Mouse (Mus musculus) liver, embryonic 14.5 days (tissue): ENCODE data around the gene Lyl1. TPM values are rescaled to one million over a fixed set of nuclear protein-coding genes. Genes with fewer than 3 reads are reported as not detected.

Experiments used
- ATAC-seq: fragments of 200-750 bp; cut with Nextera tagmentation; 2 replicates; pipeline ENCODE4 v1.8.0; 2017; ENCODE audit warnings: moderate number of reproducible peaks, mild to moderate bottlenecking, moderate library complexity; ENCODE audit not compliant: insufficient read depth
- DNase-seq, 3 experiments: peaks; one replicate each; pipeline ENCODE4 v3.0.0-alpha.2; 2012 to 2013; ENCODE audit warnings: low read depth in 3 of 3, low spot score in 3 of 3
- H3K27ac ChIP-seq: fragments of 300-500 bp; sonication (generic); 2 replicates; pipeline ENCODE4 v1.5.1; 2014; ENCODE audit warnings: moderate library complexity, mild to moderate bottlenecking, control low read depth, inconsistent platforms
- H3K27me3 ChIP-seq: fragments of 300-500 bp; sonication (generic); 2 replicates; pipeline ENCODE4 v1.6.1; 2014; ENCODE audit warnings: mild to moderate bottlenecking, low read length, moderate library complexity; ENCODE audit not compliant: control insufficient read depth, insufficient read depth
- H3K36me3 ChIP-seq: fragments of 300-500 bp; sonication (generic); replicated peaks from 2 replicates; pipeline ENCODE4 v1.6.1; 2014; ENCODE audit warnings: low read depth; ENCODE audit not compliant: control insufficient read depth, insufficient read depth
- H3K4me1 ChIP-seq, 2 experiments: fragments of 200-500 bp in 1 of 2; fragments of 300-500 bp in 1 of 2; sonication (generic) in 1 of 2; replicated peaks; 2 replicates each; pipeline ENCODE4 v1.6.1; 2012 to 2014; ENCODE audit warnings: antibody characterized with exemption in 1 of 2, inconsistent platforms in 1 of 2, low read length in 1 of 2; ENCODE audit not compliant: control insufficient read depth in 2 of 2, insufficient read depth in 2 of 2
- H3K4me2 ChIP-seq: fragments of 300-500 bp; sonication (generic); 2 replicates; pipeline ENCODE4 v1.6.1; 2014; ENCODE audit warnings: low read depth, mild to moderate bottlenecking, control low read depth, moderate library complexity
- H3K4me3 ChIP-seq, 2 experiments: fragments of 200-500 bp in 1 of 2; fragments of 300-500 bp in 1 of 2; sonication (generic) in 1 of 2; 2 replicates each; pipeline ENCODE4 v1.5.1; 2012 to 2014; ENCODE audit warnings: low read depth in 2 of 2, low read length in 2 of 2, mild to moderate bottlenecking in 2 of 2, control low read depth in 1 of 2, inconsistent platforms in 1 of 2, moderate library complexity in 1 of 2; ENCODE audit not compliant: insufficient read depth in 1 of 2
- H3K9ac ChIP-seq: fragments of 300-500 bp; sonication (generic); replicated peaks from 2 replicates; pipeline ENCODE4 v1.6.1; 2014; ENCODE audit warnings: mild to moderate bottlenecking, control low read depth, moderate library complexity
- H3K9me3 ChIP-seq: fragments of 300-500 bp; sonication (generic); 2 replicates; pipeline ENCODE4 v1.6.1; 2016; ENCODE audit warnings: low read length, mixed read lengths; ENCODE audit not compliant: control insufficient read depth
- CTCF ChIP-seq: IDR thresholded peaks from 2 replicates; pipeline ENCODE4 v1.5.1; 2016; ENCODE audit warnings: antibody characterized with exemption, low read depth, control low read depth
- EP300 ChIP-seq: IDR thresholded peaks from 2 replicates; pipeline ENCODE4 v1.6.1; 2016; ENCODE audit warnings: antibody characterized with exemption, low read depth
- WGBS: fragments of 180-500 bp; shearing (Covaris S2); extraction: QIAGEN DNeasy Blood & Tissue Kit; methylation state at CpG from one replicate; pipeline ENCODE4 v1.1.7; 2014; ENCODE audit not compliant: insufficient replicate concordance; 5-methylcytosine and 5-hydroxymethylcytosine counted together
- polyA plus RNA-seq, 2 experiments: library from polyadenylated mRNA; depleted of rRNA in 1 of 2; stranded (reverse) in 1 of 2; unstranded in 1 of 2; fragments of >200 nt; fragmentation: Nextera tagmentation in 1 of 2; extraction: Ambion mirVana in 1 of 2; gene quantifications; 2 replicates each; pipeline versions ENCODE4 v1.2.1 to v1.2.3; 2012 to 2014

Lyl1 gene
- polyA plus RNA-seq, 2 experiments, result 45.4 to 55.6 TPM

DNA sequence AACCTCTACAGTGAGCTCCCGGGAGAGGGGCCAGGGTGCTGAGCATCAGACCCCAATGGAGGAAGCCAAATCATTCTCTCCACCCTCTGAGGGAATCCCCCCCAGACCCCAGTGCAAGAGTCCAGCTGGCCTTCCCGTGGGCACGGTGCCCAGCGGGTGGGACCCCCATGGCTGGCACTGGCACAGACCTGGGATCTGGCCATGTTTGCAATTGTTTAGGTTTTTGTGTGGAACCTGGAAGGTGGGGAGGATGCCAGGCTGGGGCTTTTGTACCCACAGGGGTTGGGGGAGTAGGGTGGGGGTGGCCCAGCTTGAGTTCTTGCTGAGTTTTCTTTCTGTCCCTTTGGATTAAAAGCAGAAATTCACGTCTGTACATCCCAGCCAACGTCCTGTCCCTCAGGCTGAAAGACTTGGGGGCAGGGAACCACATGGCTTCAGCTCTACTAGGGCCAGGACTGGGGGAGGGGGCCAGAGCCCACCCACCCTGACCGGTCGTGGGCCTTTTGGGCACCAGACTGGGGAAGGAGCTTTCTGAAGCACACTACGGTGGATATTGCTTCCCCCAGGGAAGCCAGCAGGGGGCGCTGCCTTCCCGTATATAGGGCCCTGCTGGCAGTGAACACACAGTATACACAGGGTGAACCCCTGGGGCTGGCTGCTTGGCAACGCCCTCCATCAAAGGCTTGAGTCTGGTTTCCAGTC lies 7.7 kb downstream of the Lyl1 start:
- Histone ChIP-seq H3K4me2 (peak overlapping the region; percentile 9; the same call in 1 of the 2 replicates), H3K27me3 (peaks cover 11% of the 10 kb centered on the region), H3K9me3 (no peaks in the 10 kb centered on the region), H3K4me3 (no peak overlapping the region), H3K4me1 (peaks cover 26 to 35% of the 10 kb centered on the region in 2 experiments), H3K36me3 (peaks cover 4% of the 10 kb centered on the region), H3K9ac (no peak overlapping the region), H3K27ac (no peak overlapping the region)
- DNase-seq, result peak in 2 of 3 experiments; percentile 76 to 78
- peak; percentile 49 for ATAC-seq
- WGBS, result 23% methylated on average over 12 of the region's 12 CpGs
- TF ChIP-seq EP300, result no peak
- peak; percentile 99 for TF ChIP-seq CTCF

- H3K36me3 ChIP-seq, result no peaks in the 10 kb centered on the region
- H3K4me3 ChIP-seq, result no peak overlapping the region
- no peak overlapping the region for H3K9ac ChIP-seq
- DNase-seq, result no peak
- 87% methylated on average over 1 of the region's 1 CpGs for WGBS
- H3K9me3 ChIP-seq, result no peaks in the 10 kb centered on the region
- H3K4me2 ChIP-seq, result no peak overlapping the region
- peaks cover 21 to 28% of the 10 kb centered on the region in 2 experiments for H3K4me1 ChIP-seq
- H3K27me3 ChIP-seq, result peaks cover 11% of the 10 kb centered on the region
- TF ChIP-seq EP300, result no peak
- no peak for TF ChIP-seq CTCF
- H3K27ac ChIP-seq, result no peak overlapping the region; the same call in 1 of the 2 replicates
- no peak for ATAC-seq
Measured at GRCm38 (mm10) chr8:84709931-84710330, 8.7 kb downstream of the Lyl1 start.

GRCm38 (mm10) chr8:84711312-84711711 lies 10.1 kb downstream of the Lyl1 start:
- Histone ChIP-seq H3K4me2 (no peak overlapping the region), H3K4me1 (peaks cover 19 to 20% of the 10 kb centered on the region in 2 experiments)

GRCm38 (mm10) chr8:84711933-84712758 lies 10.9 kb downstream of the Lyl1 start:
- Histone ChIP-seq H3K9ac (no peak overlapping the region), H3K4me1 (peaks cover 12 to 13% of the 10 kb centered on the region in 2 experiments), H3K36me3 (no peaks in the 10 kb centered on the region), H3K9me3 (no peaks in the 10 kb centered on the region), H3K4me3 (no peak overlapping the region), H3K27me3 (peaks cover 5% of the 10 kb centered on the region), H3K27ac (no peak overlapping the region), H3K4me2 (no peak overlapping the region)
- DNase-seq (no peak), ATAC-seq (no peak)
- WGBS, result 50% methylated on average over 11 of the region's 11 CpGs
- TF ChIP-seq EP300, result no peak
- TF ChIP-seq CTCF, result no peak

More at GRCm38 (mm10) chr8:84711312-84711711, 10.1 kb downstream of the Lyl1 start:
- Histone ChIP-seq H3K36me3 (no peaks in the 10 kb centered on the region), H3K27me3 (peaks cover 11% of the 10 kb centered on the region), H3K4me3 (no peak overlapping the region), H3K9me3 (no peaks in the 10 kb centered on the region), H3K9ac (no peak overlapping the region), H3K27ac (no peak overlapping the region)
- ATAC-seq (no peak), DNase-seq (no peak)
- WGBS, result 62% methylated on average over 3 of the region's 3 CpGs
- no peak for TF ChIP-seq EP300
- no peak for TF ChIP-seq CTCF

DNA sequence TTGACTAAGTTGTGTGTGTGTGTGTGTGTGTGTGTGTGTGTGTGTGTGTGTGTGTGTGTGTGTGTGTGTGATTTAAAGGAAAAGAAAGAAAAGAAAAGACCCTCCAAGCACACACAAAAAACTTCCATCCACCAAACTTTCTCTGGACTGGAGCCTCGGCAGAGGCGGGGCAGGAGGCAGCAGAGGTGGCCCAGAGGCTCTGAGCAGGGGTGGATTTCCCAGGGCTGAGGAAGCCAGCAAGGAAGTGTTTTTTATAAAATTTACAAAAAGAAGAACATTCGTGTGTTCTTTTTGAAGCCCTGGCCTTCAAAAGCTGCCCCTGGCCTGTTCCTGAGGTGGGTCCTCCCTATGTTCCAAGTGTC lies 11.5 kb downstream of the Lyl1 start:
- no peak for ATAC-seq
- Histone ChIP-seq H3K27me3 (no peaks in the 10 kb centered on the region; the same call in none of the 2 replicates), H3K27ac (no peak overlapping the region), H3K9me3 (no peaks in the 10 kb centered on the region), H3K4me2 (no peak overlapping the region), H3K4me1 (peaks cover 6 to 9% of the 10 kb centered on the region in 2 experiments), H3K36me3 (no peaks in the 10 kb centered on the region), H3K9ac (no peak overlapping the region), H3K4me3 (no peak overlapping the region)
- TF ChIP-seq EP300 (no peak), CTCF (no peak)
- DNase-seq, result no peak
- WGBS, result 43% methylated on average over 3 of the region's 3 CpGs
